Mouse (Mus musculus) erythroblast, adult 5-6 weeks (primary cell): ENCODE data around the gene Iltifb. TPM values are rescaled to one million over a fixed set of nuclear protein-coding genes. Genes with fewer than 3 reads are reported as not detected.
"Not testable (repeated sequence)": the region's sequence is repeated elsewhere in the genome, so short reads cannot be mapped to it uniquely, and the experiment has no call there.

Experiments used
- ATAC-seq: replicated peaks from 2 replicates; pipeline ENCODE4 v1.8.0; 2016; ENCODE audit warnings: moderate number of reproducible peaks, mild to moderate bottlenecking, moderate TSS enrichment, inconsistent platforms; ENCODE audit not compliant: poor library complexity, low FRiP score, severe bottlenecking
- total RNA-seq, 2 experiments: library from RNA; stranded (forward) in 1 of 2; stranded (reverse) in 1 of 2; fragments of 150-400 nt in 1 of 2; fragments of 200-764, 138-1000 nt in 1 of 2; gene quantifications; 2 replicates each; pipeline versions ENCODE4 v1.2.3 to v1.2.4; 2015 to 2017; ENCODE audit warnings: low replicate concordance in 2 of 2

The Iltifb gene
- total RNA-seq (2015; ENCODE audit: low replicate concordance) (not detected in 2 replicates), total RNA-seq (2017; ENCODE audit: low replicate concordance) (not detected in 2 replicates)

DNA sequence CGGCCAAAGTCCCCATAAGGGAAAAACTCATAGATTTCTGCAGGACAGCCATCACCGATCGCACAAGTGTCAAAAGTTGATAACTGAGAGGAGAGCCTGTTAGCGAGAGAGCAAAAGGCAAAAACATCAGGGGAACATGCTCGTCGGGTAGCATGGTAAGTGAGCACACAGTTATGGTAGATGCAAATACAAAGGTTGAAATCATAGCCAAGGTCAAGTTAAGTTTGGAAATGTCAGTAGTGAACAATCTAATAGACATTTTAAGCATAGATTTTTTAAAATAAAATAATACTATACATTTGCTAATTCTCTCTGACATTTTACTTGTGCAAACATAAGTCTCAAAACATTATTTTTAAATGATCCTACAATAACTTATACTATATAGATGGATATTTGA, at the start of gene Iltifb:
Iltifb (minus strand) TSS at position 101 of the 400 bp plus-strand sequence.
- ATAC-seq = no peak

DNA sequence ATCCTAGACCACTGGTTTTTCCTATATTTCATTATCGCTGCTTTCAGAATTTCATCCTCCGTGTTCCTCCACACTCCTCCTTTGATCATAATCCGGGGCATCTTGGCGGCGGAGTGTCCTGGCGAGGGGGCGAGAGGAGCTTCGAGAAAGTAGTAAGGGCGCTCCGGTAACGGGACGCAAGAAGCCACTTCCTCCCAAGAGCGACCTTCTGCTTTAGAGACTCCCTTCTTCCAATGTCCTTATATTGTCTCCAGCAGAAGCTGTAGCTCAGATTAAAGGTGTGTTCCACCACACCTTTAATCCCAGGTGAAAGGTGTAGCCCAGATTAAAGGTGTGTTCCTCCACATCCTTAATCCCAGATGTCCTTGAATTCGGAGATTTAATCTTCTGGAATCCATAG, 48.3 kb upstream of the Iltifb start, which contains the start of gene Gm9046:
Gm9046 (minus strand) TSS at position 101 of the 400 bp plus-strand sequence.
- not testable (repeated sequence) for ATAC-seq

DNA sequence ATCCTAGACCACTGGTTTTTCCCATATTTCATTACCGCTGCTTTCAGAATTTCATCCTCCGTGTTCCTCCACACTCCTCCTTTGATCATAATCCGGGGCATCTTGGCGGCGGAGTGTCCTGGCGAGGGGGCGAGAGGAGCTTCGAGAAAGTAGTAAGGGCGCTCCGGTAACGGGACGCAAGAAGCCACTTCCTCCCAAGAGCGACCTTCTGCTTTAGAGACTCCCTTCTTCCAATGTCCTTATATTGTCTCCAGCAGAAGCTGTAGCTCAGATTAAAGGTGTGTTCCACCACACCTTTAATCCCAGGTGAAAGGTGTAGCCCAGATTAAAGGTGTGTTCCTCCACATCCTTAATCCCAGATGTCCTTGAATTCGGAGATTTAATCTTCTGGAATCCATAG, 42.9 kb upstream of the Iltifb start, which contains the start of gene Gm9045:
Gm9045 (minus strand) TSS at position 101 of the 400 bp plus-strand sequence.
- ATAC-seq = not testable (repeated sequence)

DNA sequence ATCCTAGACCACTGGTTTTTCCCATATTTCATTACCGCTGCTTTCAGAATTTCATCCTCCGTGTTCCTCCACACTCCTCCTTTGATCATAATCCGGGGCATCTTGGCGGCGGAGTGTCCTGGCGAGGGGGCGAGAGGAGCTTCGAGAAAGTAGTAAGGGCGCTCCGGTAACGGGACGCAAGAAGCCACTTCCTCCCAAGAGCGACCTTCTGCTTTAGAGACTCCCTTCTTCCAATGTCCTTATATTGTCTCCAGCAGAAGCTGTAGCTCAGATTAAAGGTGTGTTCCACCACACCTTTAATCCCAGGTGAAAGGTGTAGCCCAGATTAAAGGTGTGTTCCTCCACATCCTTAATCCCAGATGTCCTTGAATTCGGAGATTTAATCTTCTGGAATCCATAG, 37.5 kb upstream of the Iltifb start, which contains the start of gene Gm9044:
Gm9044 (minus strand) TSS at position 101 of the 400 bp plus-strand sequence.
- ATAC-seq = not testable (repeated sequence)

DNA sequence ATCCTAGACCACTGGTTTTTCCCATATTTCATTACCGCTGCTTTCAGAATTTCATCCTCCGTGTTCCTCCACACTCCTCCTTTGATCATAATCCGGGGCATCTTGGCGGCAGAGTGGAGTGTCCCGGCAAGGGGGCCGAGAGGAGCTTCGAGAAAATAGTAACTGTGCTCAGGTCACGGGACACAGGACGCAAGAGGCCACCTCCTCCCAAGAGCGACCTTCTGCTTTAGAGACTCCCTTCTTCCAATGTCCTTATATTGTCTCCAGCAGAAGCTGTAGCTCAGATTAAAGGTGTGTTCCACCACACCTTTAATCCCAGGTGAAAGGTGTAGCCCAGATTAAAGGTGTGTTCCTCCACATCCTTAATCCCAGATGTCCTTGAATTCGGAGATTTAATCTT, 32.0 kb upstream of the Iltifb start, which contains the start of gene Gm9040:
Gm9040 (minus strand) TSS at position 101 of the 400 bp plus-strand sequence.
- not testable (repeated sequence) for ATAC-seq

DNA sequence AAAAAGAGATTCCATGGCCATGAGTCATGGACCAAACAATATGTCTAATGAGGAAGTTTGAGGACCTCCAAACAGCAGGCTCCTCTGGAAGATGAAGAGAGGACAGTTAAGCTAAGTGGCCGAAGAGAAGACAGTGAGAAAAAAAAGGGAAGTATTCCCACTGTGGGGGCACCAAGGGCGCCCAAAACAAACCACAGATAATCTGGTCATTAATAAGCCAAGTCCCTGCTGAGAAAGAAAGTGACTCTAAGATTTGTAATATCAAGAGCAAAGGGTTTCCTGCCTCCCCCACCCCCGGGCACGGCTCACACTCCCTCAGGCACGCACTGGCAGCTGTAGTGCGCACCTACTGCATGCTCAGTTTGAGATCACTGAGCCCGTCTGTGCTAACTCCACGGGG, 24.2 kb upstream of the Iltifb start:
- no peak for ATAC-seq

DNA sequence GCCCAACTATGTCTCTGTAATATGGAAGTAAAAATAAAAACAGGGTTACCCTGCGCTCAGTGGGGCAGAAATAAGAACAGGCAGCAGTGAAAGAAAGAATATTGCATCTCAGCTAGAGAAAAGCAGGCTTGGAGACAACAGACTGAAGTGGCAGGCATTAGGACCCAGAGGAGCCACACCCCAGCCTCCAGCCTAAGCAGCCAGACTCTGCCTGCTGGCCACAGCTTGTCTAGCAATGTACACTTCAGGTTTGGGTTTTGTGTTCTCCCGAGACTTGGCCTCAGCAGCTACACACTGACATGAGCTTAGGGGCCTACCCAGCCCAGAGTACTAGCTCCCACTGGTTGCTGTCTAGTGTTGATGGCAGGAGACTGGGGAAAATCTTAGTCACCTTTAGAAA, 7.3 kb upstream of the Iltifb start:
- not testable (repeated sequence) for ATAC-seq

DNA sequence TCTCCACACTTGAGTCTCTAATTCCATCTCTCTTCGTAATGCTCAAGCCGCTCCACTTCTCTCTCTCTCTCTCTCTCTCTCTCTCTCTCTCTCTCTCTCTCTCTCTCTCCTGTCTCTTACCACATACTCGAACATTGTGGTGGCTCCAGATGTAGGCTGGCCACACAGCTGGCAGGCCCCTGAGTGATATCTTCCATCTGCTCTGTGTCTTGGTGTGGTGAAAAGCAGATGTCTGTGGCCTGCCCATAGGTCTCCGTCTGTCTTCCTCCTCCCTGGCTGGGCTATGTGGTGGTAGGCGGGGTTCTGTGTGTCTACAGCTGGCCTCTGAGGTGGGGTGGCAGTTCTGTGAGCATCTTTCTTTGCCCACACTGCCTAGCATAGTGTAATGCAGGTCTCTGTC, 11.8 kb downstream of the Iltifb start:
- not testable (repeated sequence) for ATAC-seq

DNA sequence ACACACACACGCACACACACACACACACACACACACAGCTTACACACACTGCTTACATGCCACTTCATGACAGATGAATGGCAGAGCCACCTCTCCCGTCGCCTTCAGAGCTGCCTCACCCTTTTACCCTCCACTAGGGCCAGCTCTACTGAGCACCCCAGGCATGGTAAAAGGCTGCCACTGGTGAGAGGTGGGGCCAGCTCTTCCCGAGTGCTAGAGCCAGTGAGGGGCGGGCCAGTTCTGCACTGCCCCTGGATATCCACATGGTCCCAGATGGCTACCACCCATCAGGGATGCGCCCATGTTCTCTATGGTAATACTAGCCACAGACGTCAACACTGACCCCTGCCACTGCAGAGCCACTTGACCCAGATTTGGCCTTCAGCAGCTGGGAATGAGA, 12.3 kb downstream of the Iltifb start:
- not testable (repeated sequence) for ATAC-seq

DNA sequence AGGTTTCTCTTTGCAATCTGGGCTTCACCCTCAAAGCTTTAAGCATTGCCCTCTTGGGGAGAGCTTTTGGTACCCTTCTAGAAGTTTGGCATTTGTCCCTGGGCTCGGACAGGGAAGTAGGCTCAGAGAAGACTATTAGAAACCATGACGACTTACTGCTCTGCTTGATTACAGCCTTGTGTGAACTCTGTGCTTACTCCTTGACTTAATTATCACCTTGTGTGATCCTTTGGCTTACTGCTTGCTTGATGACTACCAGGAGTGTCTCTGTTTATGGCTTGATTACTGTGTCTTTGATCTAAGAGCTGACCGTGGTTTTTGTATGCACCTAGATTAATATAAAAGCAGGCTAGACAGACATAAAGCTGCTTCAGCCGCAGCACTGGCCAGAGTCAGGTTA, 16.8 kb downstream of the Iltifb start:
- not testable (repeated sequence) for ATAC-seq

DNA sequence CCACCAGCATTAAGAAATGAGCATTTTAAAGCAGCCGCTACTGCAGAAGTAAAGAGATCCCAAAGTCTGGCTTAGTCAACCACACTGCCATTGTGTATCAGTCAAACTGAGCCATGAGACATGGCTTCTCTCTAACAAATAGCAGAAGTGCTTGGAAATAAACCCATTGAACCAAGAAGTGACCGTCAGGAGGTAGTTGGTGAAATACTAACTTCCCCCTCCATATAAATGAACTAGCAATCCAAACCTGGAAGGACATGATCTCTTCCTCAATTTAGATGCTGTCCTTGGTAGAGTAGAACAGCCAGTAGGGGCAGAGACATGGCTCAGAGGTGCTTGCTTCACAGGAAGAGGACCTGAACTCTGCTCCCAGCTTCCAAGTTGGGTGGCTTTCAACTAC, 23.4 kb downstream of the Iltifb start:
- ATAC-seq = not testable (repeated sequence)

DNA sequence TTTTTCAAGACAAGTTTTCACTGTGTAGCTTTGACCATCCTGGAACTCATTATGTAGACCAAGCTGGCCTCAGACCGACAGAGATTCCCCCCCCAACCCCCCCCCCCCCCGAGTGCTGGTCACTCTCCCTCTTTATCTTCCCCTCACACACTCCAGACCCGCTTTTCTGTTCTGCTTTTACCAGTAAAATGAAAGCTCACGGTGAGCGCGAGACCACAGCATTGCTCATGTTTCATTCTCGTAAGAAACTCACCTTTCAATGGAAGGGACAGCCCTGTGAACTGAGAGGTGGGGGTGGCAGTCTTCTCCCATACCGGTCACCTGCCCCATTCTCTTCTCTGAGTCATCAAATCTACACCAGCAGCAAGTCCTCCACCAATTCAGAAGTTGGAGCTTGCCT, 26.0 kb downstream of the Iltifb start:
- not testable (repeated sequence) for ATAC-seq

DNA sequence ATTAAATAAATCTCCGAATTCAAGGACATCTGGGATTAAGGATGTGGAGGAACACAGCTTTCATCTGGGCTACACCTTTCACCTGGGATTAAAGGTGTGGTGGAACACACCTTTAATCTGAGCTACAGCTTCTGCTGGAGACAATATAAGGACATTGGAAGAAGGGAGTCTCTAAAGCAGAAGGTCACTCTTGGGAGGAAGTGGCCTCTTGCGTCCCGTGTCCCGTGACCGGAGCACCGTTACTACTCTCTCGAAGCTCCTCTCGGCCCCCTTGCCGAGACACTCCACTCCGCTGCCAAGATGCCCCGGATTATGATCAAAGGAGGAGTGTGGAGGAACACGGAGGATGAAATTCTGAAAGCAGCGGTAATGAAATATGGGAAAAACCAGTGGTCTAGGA, 36.5 kb downstream of the Iltifb start, which contains the start of gene Gm32802:
Gm32802 (plus strand) TSS at position 301 of the 400 bp plus-strand sequence.
- not testable (repeated sequence) for ATAC-seq

DNA sequence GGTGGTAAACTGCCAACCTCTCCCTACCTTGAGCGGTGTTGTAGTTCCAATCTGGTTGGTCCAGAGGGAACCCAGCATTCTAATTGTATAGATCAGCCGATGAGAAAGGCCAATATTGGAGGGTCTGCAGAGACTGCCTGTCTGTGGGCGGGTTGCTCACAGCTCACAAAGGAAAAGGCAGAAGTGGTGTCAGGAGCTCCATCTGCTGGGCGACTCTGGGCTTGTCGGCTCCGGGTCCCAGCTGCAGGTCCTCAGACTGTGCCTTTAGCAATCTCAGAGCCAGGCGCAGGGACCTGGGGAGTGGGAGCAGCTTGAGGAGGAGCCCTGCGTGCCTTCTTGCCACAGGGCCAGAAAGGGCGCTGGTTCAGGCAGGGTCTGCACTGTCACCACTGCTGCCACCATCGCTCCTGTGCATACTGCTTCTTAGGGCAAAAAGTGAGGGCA, 44.0 kb downstream of the Iltifb start:
- ATAC-seq = no peak

DNA sequence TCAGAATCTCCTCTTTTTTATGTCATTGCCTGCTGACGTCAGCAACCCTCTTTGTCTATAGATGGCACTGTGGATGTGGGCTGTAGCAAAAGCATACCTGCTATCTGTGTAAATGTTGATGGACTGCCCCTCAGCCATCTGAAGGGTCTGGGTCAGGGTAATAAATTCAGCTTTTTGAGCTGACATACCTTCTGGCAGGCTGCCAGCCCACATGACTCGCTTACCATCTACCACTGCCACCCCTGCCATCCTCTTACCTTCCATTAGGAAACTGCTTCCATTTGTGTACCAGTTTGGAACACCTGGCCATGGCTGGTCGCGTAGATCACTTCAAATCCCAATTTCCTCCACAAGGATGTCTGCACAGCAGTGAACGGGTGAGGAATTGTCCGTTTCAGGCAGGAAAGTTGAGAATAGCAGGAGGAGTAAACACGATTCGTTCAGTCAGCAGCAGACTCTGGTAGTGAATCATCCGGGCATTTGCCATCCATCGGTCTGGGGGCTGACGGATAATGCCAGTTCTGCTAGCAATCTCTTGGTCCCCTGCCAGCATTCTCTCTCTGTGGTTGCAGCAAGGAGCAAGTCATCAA, 45.7 kb downstream of the Iltifb start:
- ATAC-seq = not testable (repeated sequence)

DNA sequence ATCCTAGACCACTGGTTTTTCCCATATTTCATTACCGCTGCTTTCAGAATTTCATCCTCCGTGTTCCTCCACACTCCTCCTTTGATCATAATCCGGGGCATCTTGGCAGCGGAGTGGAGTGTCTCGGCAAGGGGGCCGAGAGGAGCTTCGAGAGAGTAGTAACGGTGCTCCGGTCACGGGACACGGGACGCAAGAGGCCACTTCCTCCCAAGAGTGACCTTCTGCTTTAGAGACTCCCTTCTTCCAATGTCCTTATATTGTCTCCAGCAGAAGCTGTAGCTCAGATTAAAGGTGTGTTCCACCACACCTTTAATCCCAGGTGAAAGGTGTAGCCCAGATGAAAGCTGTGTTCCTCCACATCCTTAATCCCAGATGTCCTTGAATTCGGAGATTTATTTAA, 54.2 kb downstream of the Iltifb start, which contains the start of gene Gm32717:
Gm32717 (minus strand) TSS at position 101 of the 400 bp plus-strand sequence.
- not testable (repeated sequence) for ATAC-seq

Other genes with a start within 250 kb of the Iltifb start
- 2.1 and 14.8 TPM in 2 replicates for gene Mdm1, start 153.2 kb downstream of the Iltifb start, total RNA-seq (2015; ENCODE audit: low replicate concordance)
- 6.3 and 7.3 TPM in 2 replicates for gene Mdm1, start 153.2 kb downstream of the Iltifb start, total RNA-seq (2017; ENCODE audit: low replicate concordance)
- gene Il22, start 90.1 kb downstream of the Iltifb start, total RNA-seq (2015; ENCODE audit: low replicate concordance) = not detected in 2 replicates
- not detected in 2 replicates for gene Il22, start 90.1 kb downstream of the Iltifb start, total RNA-seq (2017; ENCODE audit: low replicate concordance)
- gene Gm32717, start 54.3 kb downstream of the Iltifb start, total RNA-seq (2015; ENCODE audit: low replicate concordance) = not detected in 2 replicates
- gene Gm32717, start 54.3 kb downstream of the Iltifb start, total RNA-seq (2017; ENCODE audit: low replicate concordance) = 0.28 TPM in 1 of 2 replicates, not detected in the other
- not detected in 2 replicates for gene Gm32802, start 36.4 kb downstream of the Iltifb start, total RNA-seq (2015; ENCODE audit: low replicate concordance)
- gene Gm32802, start 36.4 kb downstream of the Iltifb start, total RNA-seq (2017; ENCODE audit: low replicate concordance) = 0.28 TPM in 1 of 2 replicates, not detected in the other
- not detected in 2 replicates for gene Gm9040, start 31.9 kb upstream of the Iltifb start, total RNA-seq (2015; ENCODE audit: low replicate concordance)
- 0.17 TPM in 1 of 2 replicates, not detected in the other for gene Gm9040, start 31.9 kb upstream of the Iltifb start, total RNA-seq (2017; ENCODE audit: low replicate concordance)
- not detected in 2 replicates for gene Gm9044, start 37.4 kb upstream of the Iltifb start, total RNA-seq (2015; ENCODE audit: low replicate concordance)
- gene Gm9044, start 37.4 kb upstream of the Iltifb start, total RNA-seq (2017; ENCODE audit: low replicate concordance) = 0.17 TPM in 1 of 2 replicates, not detected in the other
- not detected in 2 replicates for gene Gm9045, start 42.8 kb upstream of the Iltifb start, total RNA-seq (2015; ENCODE audit: low replicate concordance)
- gene Gm9045, start 42.8 kb upstream of the Iltifb start, total RNA-seq (2017; ENCODE audit: low replicate concordance) = 0.26 TPM in 1 of 2 replicates, not detected in the other
- not detected in 2 replicates for gene Gm9046, start 48.2 kb upstream of the Iltifb start, total RNA-seq (2015; ENCODE audit: low replicate concordance)
- not detected in 2 replicates for gene Gm9046, start 48.2 kb upstream of the Iltifb start, total RNA-seq (2017; ENCODE audit: low replicate concordance)
- gene Gm9048, start 53.6 kb upstream of the Iltifb start, total RNA-seq (2015; ENCODE audit: low replicate concordance) = not detected in 2 replicates
- gene Gm9048, start 53.6 kb upstream of the Iltifb start, total RNA-seq (2017; ENCODE audit: low replicate concordance) = not detected in 2 replicates
- not detected in 2 replicates for gene Gm9049, start 59.1 kb upstream of the Iltifb start, total RNA-seq (2015; ENCODE audit: low replicate concordance)
- 0.26 TPM in 1 of 2 replicates, not detected in the other for gene Gm9049, start 59.1 kb upstream of the Iltifb start, total RNA-seq (2017; ENCODE audit: low replicate concordance)
- not detected in 2 replicates for gene Ifng, start 146.0 kb upstream of the Iltifb start, total RNA-seq (2015; ENCODE audit: low replicate concordance)
- not detected in 2 replicates for gene Ifng, start 146.0 kb upstream of the Iltifb start, total RNA-seq (2017; ENCODE audit: low replicate concordance)